Mouse (Mus musculus) liver, embryonic 14.5 days (tissue): ENCODE results near the gene Atad2b. TPM values are rescaled to one million over a fixed set of nuclear protein-coding genes. Genes with fewer than 3 reads are reported as not detected.
A peak's percentile ranks its signal among the peaks of the same experiment; 100 is the strongest.

Source experiments
- ATAC-seq: fragments of 200-750 bp; cut with Nextera tagmentation; 2 replicates; pipeline ENCODE4 v1.8.0; 2017; ENCODE audit warnings: moderate number of reproducible peaks, mild to moderate bottlenecking, moderate library complexity; ENCODE audit not compliant: insufficient read depth
- DNase-seq, 3 experiments: peaks; one replicate each; pipeline ENCODE4 v3.0.0-alpha.2; 2012 to 2013; ENCODE audit warnings: low read depth in 3 of 3, low spot score in 3 of 3
- H3K27ac ChIP-seq: fragments of 300-500 bp; sonication (generic); 2 replicates; pipeline ENCODE4 v1.5.1; 2014; ENCODE audit warnings: moderate library complexity, mild to moderate bottlenecking, control low read depth, inconsistent platforms
- H3K27me3 ChIP-seq: fragments of 300-500 bp; sonication (generic); 2 replicates; pipeline ENCODE4 v1.6.1; 2014; ENCODE audit warnings: mild to moderate bottlenecking, low read length, moderate library complexity; ENCODE audit not compliant: control insufficient read depth, insufficient read depth
- H3K36me3 ChIP-seq: fragments of 300-500 bp; sonication (generic); replicated peaks from 2 replicates; pipeline ENCODE4 v1.6.1; 2014; ENCODE audit warnings: low read depth; ENCODE audit not compliant: control insufficient read depth, insufficient read depth
- H3K4me1 ChIP-seq, 2 experiments: fragments of 200-500 bp in 1 of 2; fragments of 300-500 bp in 1 of 2; sonication (generic) in 1 of 2; replicated peaks; 2 replicates each; pipeline ENCODE4 v1.6.1; 2012 to 2014; ENCODE audit warnings: antibody characterized with exemption in 1 of 2, inconsistent platforms in 1 of 2, low read length in 1 of 2; ENCODE audit not compliant: control insufficient read depth in 2 of 2, insufficient read depth in 2 of 2
- H3K4me2 ChIP-seq: fragments of 300-500 bp; sonication (generic); 2 replicates; pipeline ENCODE4 v1.6.1; 2014; ENCODE audit warnings: low read depth, mild to moderate bottlenecking, control low read depth, moderate library complexity
- H3K4me3 ChIP-seq, 2 experiments: fragments of 200-500 bp in 1 of 2; fragments of 300-500 bp in 1 of 2; sonication (generic) in 1 of 2; 2 replicates each; pipeline ENCODE4 v1.5.1; 2012 to 2014; ENCODE audit warnings: low read depth in 2 of 2, low read length in 2 of 2, mild to moderate bottlenecking in 2 of 2, control low read depth in 1 of 2, inconsistent platforms in 1 of 2, moderate library complexity in 1 of 2; ENCODE audit not compliant: insufficient read depth in 1 of 2
- H3K9ac ChIP-seq: fragments of 300-500 bp; sonication (generic); replicated peaks from 2 replicates; pipeline ENCODE4 v1.6.1; 2014; ENCODE audit warnings: mild to moderate bottlenecking, control low read depth, moderate library complexity
- H3K9me3 ChIP-seq: fragments of 300-500 bp; sonication (generic); 2 replicates; pipeline ENCODE4 v1.6.1; 2016; ENCODE audit warnings: low read length, mixed read lengths; ENCODE audit not compliant: control insufficient read depth
- CTCF ChIP-seq: IDR thresholded peaks from 2 replicates; pipeline ENCODE4 v1.5.1; 2016; ENCODE audit warnings: antibody characterized with exemption, low read depth, control low read depth
- EP300 ChIP-seq: IDR thresholded peaks from 2 replicates; pipeline ENCODE4 v1.6.1; 2016; ENCODE audit warnings: antibody characterized with exemption, low read depth
- WGBS: fragments of 180-500 bp; shearing (Covaris S2); extraction: QIAGEN DNeasy Blood & Tissue Kit; methylation state at CpG from one replicate; pipeline ENCODE4 v1.1.7; 2014; ENCODE audit not compliant: insufficient replicate concordance; 5-methylcytosine and 5-hydroxymethylcytosine counted together
- polyA plus RNA-seq, 2 experiments: library from polyadenylated mRNA; depleted of rRNA in 1 of 2; stranded (reverse) in 1 of 2; unstranded in 1 of 2; fragments of >200 nt; fragmentation: Nextera tagmentation in 1 of 2; extraction: Ambion mirVana in 1 of 2; gene quantifications; 2 replicates each; pipeline versions ENCODE4 v1.2.1 to v1.2.3; 2012 to 2014

Atad2b gene
- polyA plus RNA-seq, 2 experiments = 6.6 to 7.0 TPM

- ATAC-seq (no peak), DNase-seq (no peak)
- TF ChIP-seq EP300 = 0 out of 2 replicates have a peak, but pooled peaks have one; percentile 8
- no peak for TF ChIP-seq CTCF
- Histone ChIP-seq H3K9ac (no peak overlapping the region), H3K9me3 (no peaks in the 10 kb centered on the region), H3K4me3 (no peak overlapping the region), H3K36me3 (peaks cover 26% of the 10 kb centered on the region), H3K27me3 (no peaks in the 10 kb centered on the region), H3K4me1 (peaks cover 8 to 9% of the 10 kb centered on the region in 2 experiments), H3K27ac (no peak overlapping the region), H3K4me2 (no peak overlapping the region)
- 46% methylated on average over 1 of the region's 1 CpGs for WGBS
Measured at GRCm38 (mm10) chr12:4889891-4890290, 27.3 kb upstream of the Atad2b start.

GRCm38 (mm10) chr12:4898024-4898423 lies 19.1 kb upstream of the Atad2b start:
- DNase-seq (no peak), ATAC-seq (no peak)
- TF ChIP-seq CTCF = no peak
- Histone ChIP-seq H3K9ac (no peak overlapping the region), H3K4me3 (no peak overlapping the region), H3K27me3 (no peaks in the 10 kb centered on the region), H3K27ac (no peak overlapping the region), H3K9me3 (no peaks in the 10 kb centered on the region), H3K36me3 (peaks cover 23% of the 10 kb centered on the region), H3K4me2 (no peak overlapping the region), H3K4me1 (no peaks in the 10 kb centered on the region)
- WGBS = 89% methylated on average over 5 of the region's 5 CpGs

- Histone ChIP-seq H3K4me1 (peaks cover 10 to 11% of the 10 kb centered on the region in 2 experiments; a peak in 2 of 4 replicates), H3K4me2 (peak overlapping the region; percentile 97), H3K4me3 (peak overlapping the region; percentile 66 to 98), H3K36me3 (peaks cover 3% of the 10 kb centered on the region), H3K27ac (peak overlapping the region; percentile 89), H3K27me3 (no peaks in the 10 kb centered on the region), H3K9ac (peak overlapping the region; percentile 98), H3K9me3 (no peaks in the 10 kb centered on the region)
- WGBS = 44% methylated on average over 7 of the region's 7 CpGs
- no peak for ATAC-seq
- peak; percentile 30 to 36 (median 31) for DNase-seq
- no peak for TF ChIP-seq EP300
- peak; percentile 40; the same call in 1 of the 2 replicates for TF ChIP-seq CTCF
Measured at GRCm38 (mm10) chr12:4905946-4906345, 11.2 kb upstream of the Atad2b start.

GRCm38 (mm10) chr12:4906476-4906875 lies 10.7 kb upstream of the Atad2b start:
- peak overlapping the region; percentile 89 for H3K27ac ChIP-seq
- peak overlapping the region; percentile 98 for H3K9ac ChIP-seq
- ATAC-seq (no peak), DNase-seq (peak in 1 of 3 experiments; percentile 19)
- no peaks in the 10 kb centered on the region for H3K27me3 ChIP-seq
- no peaks in the 10 kb centered on the region; the same call in 1 of the 2 replicates for H3K36me3 ChIP-seq
- peak overlapping the region; percentile 66 to 98 for H3K4me3 ChIP-seq
- 12% methylated on average over 7 of the region's 7 CpGs for WGBS
- TF ChIP-seq CTCF (no peak), EP300 (no peak)
- H3K9me3 ChIP-seq = no peaks in the 10 kb centered on the region
- H3K4me2 ChIP-seq = peak overlapping the region; percentile 97
- peaks cover 10 to 11% of the 10 kb centered on the region in 2 experiments; a peak in 2 of 4 replicates for H3K4me1 ChIP-seq

GRCm38 (mm10) chr12:4906951-4907906 lies 9.9 kb upstream of the Atad2b start, which contains the start of gene Ubxn2a:
TSS of gene Ubxn2a (minus strand) at chr12:4907705.
- peak within 1 kb of the TSS; percentile 97 for H3K4me2 ChIP-seq
- peak; percentile 88 for DNase-seq
- ATAC-seq = peak; percentile 94
- H3K27ac ChIP-seq = peak within 1 kb of the TSS; percentile 89
- no peaks in the 10 kb centered on the region for H3K9me3 ChIP-seq
- H3K27me3 ChIP-seq = no peaks in the 10 kb centered on the region
- H3K4me3 ChIP-seq = peak within 1 kb of the TSS; percentile 66 to 98
- H3K4me1 ChIP-seq = peaks cover 10 to 11% of the 10 kb centered on the region in 2 experiments; a peak in 2 of 4 replicates
- no peak for TF ChIP-seq EP300
- peak; percentile 48 for TF ChIP-seq CTCF
- H3K9ac ChIP-seq = peak within 1 kb of the TSS; percentile 98
- 1% methylated on average over 121 of the region's 125 CpGs for WGBS
- H3K36me3 ChIP-seq = no peaks in the 10 kb centered on the region; the same call in 1 of the 2 replicates
